Mouse (Mus musculus): Measurements from ENCODE around the gene Syne1.

- TF ChIP-seq CTCF (IDR thresholded peaks at IDR 0.05; ENCODE audit: borderline replicate concordance, insufficient read depth, low read length) (no peak), POLR2A (IDR thresholded peaks at IDR 0.05; ENCODE audit: low read depth, low read length) (no peak)
Observed at GRCm38 (mm10) chr10:5161394-5161872, 389.8 kb downstream of the Syne1 start.
